Mouse (Mus musculus) spleen, adult 2 months (tissue): ENCODE measurements around the gene Aspdh.

Experiments used
- CTCF ChIP-seq: fragments of 200-500 bp; IDR thresholded peaks from 2 replicates; pipeline ENCODE4 v1.5.1; 2011; ENCODE audit warnings: mild to moderate bottlenecking, inconsistent platforms; ENCODE audit not compliant: insufficient read depth, insufficient read length, insufficient replicate concordance; ENCODE audit errors: extremely low read depth
- POLR2A ChIP-seq: fragments of 200-500 bp; IDR thresholded peaks from 2 replicates; pipeline ENCODE4 v1.6.1; 2011; ENCODE audit warnings: low read depth, low read length, inconsistent platforms

DNA sequence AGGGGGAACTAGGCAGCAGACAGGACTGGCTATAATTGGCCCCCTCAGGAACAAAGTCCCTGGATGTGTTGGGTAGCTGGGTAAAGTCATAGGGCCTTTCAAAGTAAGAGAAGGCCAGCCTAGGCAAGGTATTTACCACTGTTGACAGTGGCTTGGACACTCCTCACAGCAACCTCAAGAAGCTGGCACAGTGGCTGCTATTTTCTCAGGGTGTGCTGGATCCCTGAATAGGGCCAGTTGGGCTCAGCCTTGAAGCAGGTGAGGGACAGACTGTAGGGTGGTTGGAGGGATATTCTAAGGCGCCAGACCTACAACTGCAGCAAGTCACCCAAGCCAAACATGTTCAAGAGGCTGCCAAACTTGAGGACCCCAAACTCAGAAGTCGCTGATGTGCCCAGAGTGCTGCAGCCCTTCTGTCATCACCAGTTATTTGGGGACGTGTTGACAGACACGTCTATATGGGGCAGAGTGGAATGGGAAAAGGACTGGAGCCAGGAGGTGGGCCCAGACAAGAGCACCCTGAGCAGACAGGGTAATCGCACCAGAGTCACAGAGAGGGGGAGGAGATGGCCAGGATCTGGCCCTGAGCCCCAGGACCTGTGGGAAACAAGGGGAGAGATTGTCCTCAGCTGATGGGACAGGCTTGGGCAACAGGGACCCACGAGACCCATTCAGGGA, 6.8 kb downstream of the Aspdh start:
- no peak for TF ChIP-seq CTCF
- TF ChIP-seq POLR2A, result no peak
